Mouse (Mus musculus): ENCODE data around the gene Lama2. TPM values are rescaled to one million over a fixed set of nuclear protein-coding genes. Genes with fewer than 3 reads are reported as not detected.

Lama2 gene
- polyA plus RNA-seq, 1 experiment from 2014 or later, result 3.5 TPM

DNA sequence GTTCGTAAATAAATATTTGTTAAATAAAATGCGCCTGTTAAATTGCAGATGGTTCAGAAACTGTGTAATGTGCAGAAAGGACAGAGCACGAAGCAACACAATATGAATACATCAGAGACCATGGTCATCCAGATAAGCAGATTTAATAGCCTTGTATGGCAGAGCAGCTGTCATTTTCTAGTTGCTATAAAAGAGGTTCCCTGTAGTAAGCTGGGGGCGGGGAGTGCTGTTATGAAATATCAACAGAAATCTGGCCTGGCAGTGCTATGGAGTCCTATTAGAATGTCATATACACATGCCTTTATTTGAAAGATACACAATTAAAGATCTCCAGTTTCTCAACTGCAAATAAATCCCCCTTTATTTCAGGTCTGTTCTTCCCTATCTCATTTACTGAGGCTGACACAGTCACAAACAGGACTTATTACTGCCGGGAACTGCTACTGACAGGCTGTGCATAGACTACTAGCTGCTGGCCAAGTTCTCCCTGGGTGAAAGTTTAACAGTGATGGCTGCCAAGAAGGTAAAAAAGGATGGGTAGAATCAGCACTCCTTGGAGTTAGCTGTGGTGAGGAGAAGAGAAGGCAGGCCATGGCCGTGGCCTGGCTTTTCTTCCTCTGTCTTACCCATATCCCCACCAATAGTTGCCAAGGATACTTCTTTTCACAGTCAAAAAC is 396.8 kb downstream of the Lama2 start:
- Histone ChIP-seq H3K4me1 (replicated peaks; ENCODE audit: control insufficient read depth, insufficient read depth, low read length) (peaks cover 4% of the 10 kb centered on the region; the same call in 1 of the 2 replicates), H3K27ac (ENCODE audit: low read length) (peak overlapping the region; percentile 23; the same call in 1 of the 2 replicates), H3K4me3 (replicated peaks; ENCODE audit: low read length) (no peak overlapping the region), H3K9ac (replicated peaks; ENCODE audit: low read depth, low read length) (no peak overlapping the region), H3K36me3 (ENCODE audit: control insufficient read depth, insufficient read depth) (no peaks in the 10 kb centered on the region), H3K4me2 (ENCODE audit: low read length) (no peak overlapping the region), H3K27me3 (replicated peaks; ENCODE audit: control insufficient read depth, insufficient read depth, low read length) (no peaks in the 10 kb centered on the region), H3K9me3 (ENCODE audit: control insufficient read depth, low read length) (no peaks in the 10 kb centered on the region)
- WGBS, result 78% methylated on average over 6 of the region's 6 CpGs
- ATAC-seq, result no peak

GRCm38 (mm10) chr10:27219698-27220097 is 399.9 kb downstream of the Lama2 start:
- 48% methylated on average over 1 of the region's 1 CpGs for WGBS
- Histone ChIP-seq H3K4me1 (replicated peaks; ENCODE audit: control insufficient read depth, insufficient read depth, low read length) (peaks cover 4% of the 10 kb centered on the region; the same call in 1 of the 2 replicates), H3K9me3 (ENCODE audit: control insufficient read depth, low read length) (no peaks in the 10 kb centered on the region), H3K9ac (replicated peaks; ENCODE audit: low read depth, low read length) (no peak overlapping the region), H3K27me3 (replicated peaks; ENCODE audit: control insufficient read depth, insufficient read depth, low read length) (no peaks in the 10 kb centered on the region), H3K4me2 (ENCODE audit: low read length) (no peak overlapping the region), H3K4me3 (replicated peaks; ENCODE audit: low read length) (no peak overlapping the region), H3K36me3 (ENCODE audit: control insufficient read depth, insufficient read depth) (no peaks in the 10 kb centered on the region), H3K27ac (ENCODE audit: low read length) (no peak overlapping the region)
- no peak for ATAC-seq

- 19% methylated on average over 12 of the region's 12 CpGs for WGBS
- Histone ChIP-seq H3K9ac (replicated peaks; ENCODE audit: low read depth, low read length) (no peak overlapping the region), H3K4me1 (replicated peaks; ENCODE audit: control insufficient read depth, insufficient read depth, low read length) (no peaks in the 10 kb centered on the region), H3K36me3 (ENCODE audit: control insufficient read depth, insufficient read depth) (no peaks in the 10 kb centered on the region), H3K4me3 (replicated peaks; ENCODE audit: low read length) (no peak overlapping the region), H3K27ac (ENCODE audit: low read length) (no peak overlapping the region), H3K9me3 (ENCODE audit: control insufficient read depth, low read length) (no peaks in the 10 kb centered on the region), H3K27me3 (replicated peaks; ENCODE audit: control insufficient read depth, insufficient read depth, low read length) (no peaks in the 10 kb centered on the region), H3K4me2 (ENCODE audit: low read length) (no peak overlapping the region)
- no peak for ATAC-seq
Measured at GRCm38 (mm10) chr10:27207320-27207719, 412.2 kb downstream of the Lama2 start.

GRCm38 (mm10) chr10:27198443-27198842 is 421.1 kb downstream of the Lama2 start:
- Histone ChIP-seq H3K36me3 (ENCODE audit: control insufficient read depth, insufficient read depth) (no peaks in the 10 kb centered on the region), H3K9me3 (ENCODE audit: control insufficient read depth, low read length) (no peaks in the 10 kb centered on the region), H3K4me1 (replicated peaks; ENCODE audit: control insufficient read depth, insufficient read depth, low read length) (no peaks in the 10 kb centered on the region), H3K27me3 (replicated peaks; ENCODE audit: control insufficient read depth, insufficient read depth, low read length) (no peaks in the 10 kb centered on the region), H3K4me2 (ENCODE audit: low read length) (no peak overlapping the region), H3K4me3 (replicated peaks; ENCODE audit: low read length) (no peak overlapping the region), H3K27ac (ENCODE audit: low read length) (no peak overlapping the region), H3K9ac (replicated peaks; ENCODE audit: low read depth, low read length) (no peak overlapping the region)
- WGBS, result 49% methylated on average over 1 of the region's 1 CpGs
- no peak for ATAC-seq

DNA sequence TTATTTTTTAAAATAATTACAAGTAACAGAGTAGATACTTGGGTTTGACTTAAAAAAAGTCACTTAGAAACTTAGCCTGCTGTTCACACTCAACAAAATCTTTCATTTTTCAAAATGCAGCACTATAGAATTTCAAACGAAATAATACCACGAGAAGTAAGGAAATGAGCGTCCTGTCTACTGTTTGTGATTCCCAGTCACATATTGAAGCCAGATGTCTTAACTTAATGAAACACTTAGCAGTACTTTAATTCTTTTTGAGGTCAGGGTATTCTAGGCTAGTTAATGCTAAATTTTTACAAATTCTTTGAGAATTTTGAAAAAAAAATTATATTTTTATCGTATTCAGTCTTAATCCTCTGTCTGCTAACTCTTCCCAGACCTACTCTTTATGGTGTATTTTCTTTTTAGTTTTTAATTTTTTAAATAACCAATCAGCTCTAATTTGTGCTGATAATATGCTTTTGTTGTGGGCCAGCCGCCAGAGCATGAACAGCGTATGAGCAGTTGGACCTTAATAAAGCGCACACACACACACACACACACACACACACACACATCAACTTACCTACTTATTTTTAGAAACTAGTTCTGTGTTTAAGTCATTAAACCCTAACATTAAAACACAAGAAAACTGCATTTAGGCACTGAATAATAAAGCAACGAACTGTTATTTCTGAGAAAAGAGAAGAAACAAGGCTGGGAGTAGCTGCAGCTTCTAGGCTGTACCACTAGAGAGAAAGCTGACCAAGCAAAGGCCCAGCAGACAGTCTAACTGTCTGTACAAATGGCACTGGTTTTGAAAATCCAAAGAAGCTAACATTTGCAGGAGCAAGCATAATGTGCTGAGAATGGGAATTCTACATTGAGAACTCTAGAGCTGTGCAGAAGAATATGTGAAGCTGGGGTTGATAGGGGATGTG is 425.3 kb downstream of the Lama2 start:
- no peak overlapping the region for H3K9ac ChIP-seq (replicated peaks; ENCODE audit: low read depth, low read length)
- H3K27me3 ChIP-seq (replicated peaks; ENCODE audit: control insufficient read depth, insufficient read depth, low read length), result no peaks in the 10 kb centered on the region
- H3K4me1 ChIP-seq (replicated peaks; ENCODE audit: control insufficient read depth, insufficient read depth, low read length), result no peaks in the 10 kb centered on the region
- 86% methylated on average over 8 of the region's 8 CpGs for WGBS
- no peak overlapping the region for H3K4me3 ChIP-seq (replicated peaks; ENCODE audit: low read length)
- no peaks in the 10 kb centered on the region for H3K36me3 ChIP-seq (ENCODE audit: control insufficient read depth, insufficient read depth)
- no peaks in the 10 kb centered on the region for H3K9me3 ChIP-seq (ENCODE audit: control insufficient read depth, low read length)
- no peak for ATAC-seq
- H3K4me2 ChIP-seq (ENCODE audit: low read length), result no peak overlapping the region
- no peak overlapping the region for H3K27ac ChIP-seq (ENCODE audit: low read length)

GRCm38 (mm10) chr10:27188630-27189365 is 430.8 kb downstream of the Lama2 start:
- Histone ChIP-seq H3K27ac (ENCODE audit: low read length) (no peak overlapping the region), H3K9me3 (ENCODE audit: control insufficient read depth, low read length) (no peaks in the 10 kb centered on the region), H3K36me3 (ENCODE audit: control insufficient read depth, insufficient read depth) (no peaks in the 10 kb centered on the region), H3K9ac (replicated peaks; ENCODE audit: low read depth, low read length) (no peak overlapping the region), H3K4me2 (ENCODE audit: low read length) (no peak overlapping the region), H3K27me3 (replicated peaks; ENCODE audit: control insufficient read depth, insufficient read depth, low read length) (no peaks in the 10 kb centered on the region), H3K4me1 (replicated peaks; ENCODE audit: control insufficient read depth, insufficient read depth, low read length) (0 out of 2 replicates have a peak, but pooled peaks cover 2% of the 10 kb centered on the region), H3K4me3 (replicated peaks; ENCODE audit: low read length) (no peak overlapping the region)
- WGBS, result 68% methylated on average over 9 of the region's 9 CpGs
- ATAC-seq, result no peak

DNA sequence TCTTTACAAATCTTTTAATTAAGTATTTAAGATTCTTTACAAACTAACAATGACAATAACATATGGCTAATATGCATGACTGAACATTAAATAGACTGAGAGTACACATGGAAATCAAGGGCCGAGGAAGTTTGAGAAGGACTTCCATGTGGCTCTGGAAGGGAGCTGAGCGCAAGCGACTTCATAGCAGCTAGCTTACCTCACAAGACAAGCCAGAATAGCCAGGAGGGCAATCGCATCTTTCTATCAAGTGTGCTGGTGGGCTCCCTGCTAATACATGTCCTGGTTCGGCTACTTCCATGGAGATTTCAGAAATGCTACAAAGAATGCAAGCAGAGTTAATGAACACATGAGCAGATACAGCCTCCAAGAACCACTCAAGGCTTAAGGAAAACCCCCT is 435.4 kb downstream of the Lama2 start:
- ATAC-seq, result no peak
- 46% methylated on average over 5 of the region's 5 CpGs for WGBS
- no peak overlapping the region for H3K4me2 ChIP-seq (ENCODE audit: low read length)

DNA sequence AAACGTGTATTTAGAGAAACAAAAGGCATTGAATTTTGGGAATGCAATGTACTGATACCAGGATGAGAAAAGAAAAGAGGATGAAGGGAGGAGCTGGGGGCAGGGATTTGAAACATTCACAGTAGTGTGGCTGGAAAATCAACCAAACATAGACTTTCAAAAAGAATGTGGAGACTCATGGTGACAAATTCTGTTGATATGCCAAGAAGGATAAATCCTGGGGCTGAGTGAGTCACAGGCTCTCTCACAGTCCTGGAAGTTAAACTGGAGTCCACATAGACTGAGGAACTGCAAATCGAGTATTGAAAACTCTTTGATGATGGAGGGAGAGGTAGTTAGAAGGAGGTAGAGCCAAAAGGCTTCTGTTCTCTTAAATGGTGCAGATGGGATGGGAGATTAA is 445.3 kb downstream of the Lama2 start:
- Histone ChIP-seq H3K9me3 (ENCODE audit: control insufficient read depth, low read length) (no peaks in the 10 kb centered on the region), H3K4me3 (replicated peaks; ENCODE audit: low read length) (no peak overlapping the region), H3K4me1 (replicated peaks; ENCODE audit: control insufficient read depth, insufficient read depth, low read length) (no peaks in the 10 kb centered on the region), H3K4me2 (ENCODE audit: low read length) (no peak overlapping the region), H3K36me3 (ENCODE audit: control insufficient read depth, insufficient read depth) (no peaks in the 10 kb centered on the region), H3K27me3 (replicated peaks; ENCODE audit: control insufficient read depth, insufficient read depth, low read length) (no peaks in the 10 kb centered on the region), H3K9ac (replicated peaks; ENCODE audit: low read depth, low read length) (no peak overlapping the region), H3K27ac (ENCODE audit: low read length) (no peak overlapping the region)
- WGBS, result 75% methylated on average over 2 of the region's 2 CpGs
- no peak for ATAC-seq

More for the DNA sequence above, 435.4 kb downstream of the Lama2 start:
- H3K27me3 ChIP-seq (replicated peaks; ENCODE audit: control insufficient read depth, insufficient read depth, low read length), result no peaks in the 10 kb centered on the region
- H3K4me3 ChIP-seq (replicated peaks; ENCODE audit: low read length), result no peak overlapping the region
- no peaks in the 10 kb centered on the region for H3K9me3 ChIP-seq (ENCODE audit: control insufficient read depth, low read length)
- H3K4me1 ChIP-seq (replicated peaks; ENCODE audit: control insufficient read depth, insufficient read depth, low read length), result 0 out of 2 replicates have a peak, but pooled peaks cover 2% of the 10 kb centered on the region
- no peaks in the 10 kb centered on the region for H3K36me3 ChIP-seq (ENCODE audit: control insufficient read depth, insufficient read depth)
- H3K9ac ChIP-seq (replicated peaks; ENCODE audit: low read depth, low read length), result no peak overlapping the region
- H3K27ac ChIP-seq (ENCODE audit: low read length), result no peak overlapping the region

DNA sequence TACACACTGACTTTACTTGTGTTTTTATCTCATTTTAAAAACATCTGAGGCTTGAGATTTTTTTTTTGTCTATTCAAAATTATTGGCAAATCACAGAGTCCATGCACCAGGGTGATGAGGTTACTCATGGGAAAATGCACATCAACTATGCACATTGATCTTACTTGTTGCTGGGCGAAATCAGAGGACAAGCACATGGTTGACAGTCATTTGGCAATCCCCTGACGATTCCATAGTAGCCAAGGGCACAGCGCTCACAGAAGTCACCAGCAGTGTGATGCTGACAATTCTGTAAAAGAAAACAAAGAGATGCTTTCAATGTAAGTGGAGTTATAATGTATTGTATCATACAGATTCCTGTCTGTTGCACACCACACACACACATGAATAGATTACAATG is 454.8 kb downstream of the Lama2 start:
- 82% methylated on average over 3 of the region's 3 CpGs for WGBS
- no peak overlapping the region for H3K9ac ChIP-seq (replicated peaks; ENCODE audit: low read depth, low read length)
- no peaks in the 10 kb centered on the region for H3K36me3 ChIP-seq (ENCODE audit: control insufficient read depth, insufficient read depth)
- H3K4me1 ChIP-seq (replicated peaks; ENCODE audit: control insufficient read depth, insufficient read depth, low read length), result no peaks in the 10 kb centered on the region
- H3K9me3 ChIP-seq (ENCODE audit: control insufficient read depth, low read length), result no peaks in the 10 kb centered on the region
- no peak overlapping the region for H3K4me2 ChIP-seq (ENCODE audit: low read length)
- ATAC-seq, result no peak
- H3K27ac ChIP-seq (ENCODE audit: low read length), result no peak overlapping the region
- no peaks in the 10 kb centered on the region for H3K27me3 ChIP-seq (replicated peaks; ENCODE audit: control insufficient read depth, insufficient read depth, low read length)
- no peak overlapping the region for H3K4me3 ChIP-seq (replicated peaks; ENCODE audit: low read length)
